Mouse (Mus musculus) gonadal fat pad, adult 2 months (tissue): ENCODE data around the gene Steap3. TPM values are rescaled to one million over a fixed set of nuclear protein-coding genes. Genes with fewer than 3 reads are reported as not detected.
"Not testable (repeated sequence)": the region's sequence is repeated elsewhere in the genome, so short reads cannot be mapped to it uniquely, and the experiment has no call there.

Experiments used
- DNase-seq: peaks from one replicate; pipeline ENCODE4 v3.0.0-alpha.2; 2012; ENCODE audit warnings: low read depth
- polyA plus RNA-seq: library from polyadenylated mRNA; depleted of rRNA; stranded (reverse); fragments of >200 nt; gene quantifications from 2 replicates; pipeline ENCODE4 v1.2.3, GENCODE M21; 2012; rRNA removed

Gene Steap3
- polyA plus RNA-seq = 41.1 and 82.3 TPM in 2 replicates

DNA sequence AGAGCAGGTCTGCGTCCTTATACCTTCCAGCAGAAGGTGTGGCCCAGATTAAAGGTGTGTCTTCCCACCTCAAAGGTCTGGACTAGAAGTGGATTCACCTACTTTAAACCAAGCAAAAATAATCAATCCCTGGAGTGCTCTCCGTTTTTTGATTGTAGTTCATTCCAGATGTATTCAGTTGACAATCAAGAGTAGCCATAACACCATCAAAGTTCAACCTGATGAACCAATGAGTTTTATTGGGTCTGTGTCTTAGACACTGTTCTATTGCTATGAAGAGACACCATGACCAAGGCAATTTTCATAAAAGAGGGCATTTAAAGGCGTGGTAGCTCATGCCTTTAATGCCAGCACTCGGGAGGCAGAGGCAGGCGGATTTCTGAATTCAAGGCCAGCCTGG is at the start of gene Steap3:
TSS of gene Steap3 (minus strand) at position 101 of the 400 bp plus-strand sequence.
- DNase-seq = no peak

DNA sequence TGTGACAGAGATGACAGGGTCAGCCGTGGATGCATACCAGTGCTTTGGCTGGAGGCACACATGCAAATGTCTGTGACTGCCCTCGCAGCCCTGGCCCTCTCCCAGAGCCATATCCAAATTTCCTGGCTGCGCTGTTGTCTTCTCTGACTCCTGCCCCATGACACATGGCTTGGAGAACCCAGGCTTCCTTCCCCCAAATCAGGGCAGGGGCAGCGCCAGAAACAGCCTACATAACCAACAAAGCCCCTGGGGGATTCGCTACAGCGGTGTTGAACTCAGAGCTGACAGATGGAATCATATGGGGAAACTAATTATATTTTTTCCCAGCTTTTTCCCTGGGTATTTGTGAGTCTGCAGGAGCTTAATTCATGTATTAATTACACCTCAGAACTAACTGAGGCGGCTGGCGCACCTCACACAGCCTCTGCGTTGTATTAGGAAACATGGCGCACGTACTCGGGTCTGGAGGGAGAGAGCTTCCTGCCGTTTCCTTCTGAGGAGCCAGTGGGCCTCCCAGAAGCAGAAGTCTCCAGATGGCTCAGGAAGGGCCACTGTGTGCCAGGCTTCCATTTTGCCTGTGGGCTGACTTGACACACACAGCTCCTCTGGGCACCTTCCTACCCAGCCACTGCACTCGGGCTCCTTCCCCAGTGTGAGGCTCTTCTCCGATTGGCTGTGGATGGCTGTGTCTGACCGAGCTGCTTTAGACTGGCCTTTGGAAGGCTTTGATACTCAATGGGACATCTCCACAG is 48.9 kb upstream of the Steap3 start:
- DNase-seq = no peak

DNA sequence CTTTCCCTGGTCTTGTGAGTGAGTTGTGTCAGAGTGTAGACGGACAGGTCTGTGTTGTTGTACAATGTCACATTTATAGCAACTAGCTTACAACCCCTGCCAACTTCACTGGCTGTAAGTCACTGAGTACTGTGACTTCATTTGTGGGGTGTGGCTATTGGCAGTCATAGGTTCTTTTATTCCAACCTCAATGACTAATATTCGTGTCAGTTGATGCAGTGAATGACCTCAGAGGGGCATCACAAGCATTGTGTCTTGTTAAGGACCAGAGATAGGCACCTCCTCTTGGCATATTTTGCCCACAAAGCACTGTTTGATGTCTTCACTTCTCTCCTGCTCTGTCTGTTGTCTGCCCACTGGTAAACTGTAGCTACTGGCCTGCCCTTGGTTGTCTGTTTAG is 33.3 kb upstream of the Steap3 start:
- no peak for DNase-seq

DNA sequence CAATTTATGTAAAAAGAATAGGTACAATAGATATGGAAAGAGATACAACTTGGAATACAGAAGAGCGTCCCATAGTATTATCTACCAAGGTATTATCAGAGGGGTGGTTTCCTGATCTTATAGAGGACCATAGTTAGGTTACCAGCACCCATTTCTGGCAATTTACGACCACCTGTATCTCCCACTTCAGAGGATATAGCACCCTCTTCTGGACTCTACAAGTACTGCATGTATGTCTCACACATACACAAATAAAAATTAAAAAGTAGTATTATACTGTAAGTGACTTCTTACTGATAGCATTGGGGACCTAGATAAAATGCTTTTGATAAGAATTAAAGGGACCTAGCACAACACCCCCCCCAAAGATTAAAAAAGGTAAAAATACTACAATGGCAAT is 24.4 kb upstream of the Steap3 start:
- no peak for DNase-seq

DNA sequence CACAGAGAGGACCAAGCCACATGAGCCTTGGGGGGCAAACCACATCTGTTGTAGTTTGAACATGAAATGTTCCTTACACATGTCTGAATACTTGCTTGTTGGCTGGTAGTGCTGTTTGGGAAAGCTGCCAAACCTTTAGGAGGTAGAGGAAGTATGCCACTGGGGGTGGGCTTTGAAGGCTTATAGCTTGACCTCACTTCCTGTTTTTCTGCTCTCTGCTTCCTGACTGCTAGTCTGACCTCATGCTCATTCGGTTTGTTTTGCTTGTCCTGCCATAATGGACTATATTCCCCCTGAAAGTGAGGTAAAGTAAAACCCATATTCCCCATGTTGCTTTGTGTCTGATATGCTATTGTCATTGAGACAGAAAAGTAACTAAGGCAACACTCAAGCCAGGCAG is 21.3 kb upstream of the Steap3 start:
- DNase-seq = no peak

DNA sequence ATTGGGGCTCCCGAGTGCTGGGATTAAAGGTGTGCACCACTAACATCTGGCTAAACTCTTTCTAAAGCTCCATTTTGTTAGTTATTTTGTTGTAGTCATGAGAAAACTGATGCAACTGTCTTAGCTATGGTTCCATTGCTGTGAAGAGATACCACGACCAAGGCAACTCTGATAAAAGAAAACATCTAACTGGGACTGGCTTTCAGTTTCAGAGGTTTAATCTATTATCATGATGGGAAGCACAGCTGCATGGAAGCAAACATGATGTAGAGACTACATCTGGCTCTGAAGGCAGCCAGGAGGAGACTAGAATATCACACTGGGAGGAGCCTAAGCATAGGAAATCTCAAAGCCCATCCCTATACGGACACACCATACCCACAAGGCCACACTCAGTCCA is 19.2 kb upstream of the Steap3 start:
- DNase-seq = no peak

DNA sequence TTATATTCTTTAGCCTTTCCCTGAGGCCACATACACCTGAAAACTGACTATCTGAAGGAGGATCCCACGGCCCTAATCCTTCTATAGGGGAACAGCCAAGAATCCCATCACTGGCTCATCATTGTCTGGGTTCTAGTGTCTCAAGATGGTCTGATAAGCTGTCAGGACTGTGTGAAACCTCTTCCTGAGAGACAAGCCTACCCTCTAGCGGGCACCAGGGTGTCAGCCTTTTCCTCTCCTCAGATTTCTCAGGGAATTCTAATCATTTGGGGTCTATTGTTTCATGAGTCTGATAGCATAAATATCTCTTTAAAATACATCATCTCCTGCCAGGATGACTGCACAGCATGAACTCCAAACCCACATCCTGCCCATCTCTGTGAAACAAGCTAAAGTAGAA is 17.3 kb upstream of the Steap3 start:
- DNase-seq = no peak

DNA sequence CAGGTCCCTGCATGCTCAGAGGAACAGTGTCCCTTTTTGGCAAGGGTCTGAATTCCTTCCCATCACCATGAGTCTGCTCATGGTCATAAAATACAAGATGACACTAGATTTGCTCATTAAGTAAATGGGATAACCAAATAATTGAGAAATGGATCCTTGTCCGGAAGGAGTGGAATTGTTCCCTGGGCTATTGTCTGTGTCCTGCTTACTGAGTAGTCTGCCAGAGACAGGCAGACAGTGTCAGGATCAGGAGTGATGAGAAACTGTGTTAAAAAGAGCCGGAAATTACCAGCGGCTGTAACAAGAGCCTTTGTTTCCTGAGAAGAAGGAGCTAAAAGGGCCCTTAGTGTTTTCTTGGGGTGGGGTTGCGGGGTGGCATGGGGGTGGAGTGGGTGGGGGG is 15.2 kb upstream of the Steap3 start:
- no peak for DNase-seq

DNA sequence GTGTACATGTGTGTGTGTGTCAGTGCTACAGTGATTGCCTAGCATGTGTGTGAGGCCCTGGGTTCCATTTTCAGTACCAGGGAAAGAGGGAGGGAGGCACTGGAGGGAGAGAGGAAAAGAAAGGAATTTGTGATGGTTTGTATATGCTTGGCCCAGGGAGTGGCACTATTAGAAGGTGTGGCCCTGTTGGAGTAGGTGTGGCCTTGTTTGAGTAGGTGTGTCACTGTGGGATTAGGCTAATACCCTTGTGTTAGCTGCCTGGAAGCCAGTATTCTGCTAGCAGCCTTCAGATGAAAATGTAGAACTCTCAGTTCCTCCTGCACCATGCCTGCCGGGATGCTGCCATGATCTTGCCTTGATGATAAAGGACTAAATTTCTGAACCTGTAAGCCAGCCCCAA is 3.6 kb upstream of the Steap3 start:
- DNase-seq = not testable (repeated sequence)

DNA sequence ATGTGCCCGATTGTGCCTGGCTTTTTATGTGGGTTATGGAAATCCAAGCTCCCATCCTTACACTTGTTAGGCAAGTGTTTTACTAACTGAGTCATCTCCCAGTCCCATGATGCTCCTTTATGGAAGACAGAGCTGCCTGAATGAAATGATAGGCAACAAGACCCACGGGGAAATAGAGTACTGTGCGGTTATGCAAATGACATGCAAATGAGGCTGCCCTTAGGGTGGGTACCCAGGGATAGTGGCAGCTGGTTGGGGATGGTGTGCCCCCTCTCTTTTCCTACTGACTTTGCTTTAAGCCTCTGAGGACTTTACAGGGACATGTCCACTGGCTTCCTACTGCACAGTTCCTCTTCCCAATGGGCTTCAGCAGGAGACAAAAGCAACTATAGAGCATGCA is 2.7 kb upstream of the Steap3 start:
- no peak for DNase-seq

DNA sequence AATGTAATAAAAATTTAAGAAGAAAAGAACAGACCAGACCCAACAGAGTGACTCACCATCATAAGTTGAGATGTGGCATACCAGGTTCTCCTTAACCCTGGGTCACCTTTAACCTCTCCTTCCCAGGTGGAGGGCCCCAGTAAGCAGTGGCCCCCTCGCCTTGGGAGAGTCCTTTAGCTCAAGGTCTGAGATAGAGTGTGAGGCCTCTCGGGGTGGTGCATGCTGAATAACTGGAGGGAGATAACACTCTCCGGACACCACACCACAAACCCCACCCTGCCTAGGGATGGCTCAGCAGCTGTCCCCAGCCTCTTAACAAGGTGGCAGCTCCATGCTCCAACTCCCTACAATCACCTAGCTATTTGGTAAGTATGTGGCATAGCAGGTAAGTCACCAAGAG is 1.6 kb downstream of the Steap3 start:
- DNase-seq = no peak

DNA sequence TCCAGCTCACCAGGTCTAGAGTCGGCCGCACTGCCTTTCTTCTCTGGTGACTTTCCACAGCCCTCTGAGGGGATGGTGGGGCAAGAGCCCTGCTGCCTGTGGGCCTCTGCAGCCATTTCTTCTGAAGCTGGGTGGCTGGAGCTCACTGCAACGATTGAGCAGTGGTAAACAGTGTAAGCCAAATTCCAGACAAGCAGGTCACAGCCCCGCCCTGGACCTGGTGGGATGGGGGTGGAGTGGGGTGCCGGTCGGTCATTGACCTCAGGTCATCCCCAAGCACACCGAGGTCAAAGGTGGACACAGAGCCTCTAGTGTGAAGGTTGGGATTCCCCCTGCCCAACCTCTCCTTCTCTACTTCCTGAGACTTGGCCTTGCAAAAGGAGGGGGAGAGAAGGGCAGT is 2.4 kb downstream of the Steap3 start:
- DNase-seq = no peak

DNA sequence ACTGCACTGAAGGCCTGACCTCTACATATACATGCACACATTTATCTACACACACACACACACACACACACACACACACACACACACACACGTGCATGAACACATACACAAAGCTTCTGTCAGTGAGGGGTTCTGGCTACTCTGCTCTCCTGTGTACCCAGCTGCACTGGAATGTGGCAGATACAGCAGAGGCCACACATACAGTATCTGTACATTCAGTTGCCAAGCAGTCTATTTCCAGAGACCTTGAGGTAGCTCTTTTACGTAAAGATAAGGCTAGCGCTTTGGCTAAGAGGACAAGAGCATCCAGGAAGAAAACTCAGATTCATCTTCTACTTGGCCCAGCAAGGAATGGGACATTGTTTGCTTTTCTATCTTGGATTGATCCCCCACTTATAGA is 4.9 kb downstream of the Steap3 start:
- DNase-seq = no peak

DNA sequence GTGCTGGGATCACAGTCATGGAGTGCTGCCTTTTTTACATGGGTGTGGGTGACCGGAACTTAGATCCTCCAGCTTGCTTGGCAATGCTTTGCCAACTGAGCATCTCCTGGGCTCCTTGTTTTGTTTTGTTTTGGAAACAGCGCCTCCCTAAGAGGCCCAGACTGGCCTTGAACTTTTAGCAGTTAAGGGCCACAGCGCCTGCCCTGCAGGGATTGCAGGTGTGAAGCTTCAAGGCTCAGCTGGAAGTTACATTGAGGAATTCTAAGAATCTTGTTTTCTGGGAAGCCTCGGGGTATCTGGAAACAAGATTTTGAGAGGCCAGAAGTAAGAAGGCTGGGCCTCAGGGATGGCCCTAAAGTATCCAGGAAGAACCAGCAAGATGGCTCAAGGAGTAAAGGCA is 6.0 kb downstream of the Steap3 start:
- no peak for DNase-seq

DNA sequence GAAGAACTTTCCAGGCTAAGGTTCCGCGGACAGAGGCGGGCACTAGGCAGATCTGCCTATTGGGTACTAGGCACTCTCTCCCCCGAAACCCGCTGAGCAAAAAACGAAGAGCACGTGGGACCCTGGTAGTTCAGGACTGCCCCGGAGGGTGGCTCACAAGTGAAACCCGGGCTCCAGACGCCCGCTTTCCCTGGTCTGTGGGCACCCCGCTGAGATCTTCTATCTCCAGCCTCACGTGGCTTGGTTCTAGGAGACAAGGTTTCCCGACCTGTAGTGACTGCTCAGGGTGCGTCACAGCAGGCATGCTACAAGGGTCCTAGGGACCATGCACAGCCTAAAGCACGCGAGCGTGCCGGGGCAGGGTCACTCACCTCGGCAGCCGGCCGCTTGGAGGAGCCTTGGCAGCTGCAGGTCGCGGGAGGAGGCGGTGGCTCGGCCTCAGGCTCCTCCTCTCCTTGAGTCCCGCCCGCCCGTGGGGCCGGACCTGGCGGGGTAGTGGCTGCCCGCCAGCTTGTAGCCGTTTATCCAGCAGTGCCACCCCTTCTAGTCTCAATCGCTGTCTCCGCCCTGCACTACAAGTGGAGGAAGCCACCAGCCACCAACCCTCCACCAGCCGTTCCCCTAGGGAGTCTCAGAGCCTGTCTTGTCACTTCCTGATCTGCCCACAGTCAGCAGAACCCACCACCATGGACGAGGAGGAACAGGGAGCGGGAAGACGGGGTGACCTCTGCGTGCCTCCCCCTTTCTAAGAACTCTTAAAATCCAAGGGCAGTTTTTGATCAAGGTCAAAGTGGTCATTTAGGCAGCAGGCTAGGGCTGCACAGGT is 7.4 kb downstream of the Steap3 start:
- DNase-seq = no peak

DNA sequence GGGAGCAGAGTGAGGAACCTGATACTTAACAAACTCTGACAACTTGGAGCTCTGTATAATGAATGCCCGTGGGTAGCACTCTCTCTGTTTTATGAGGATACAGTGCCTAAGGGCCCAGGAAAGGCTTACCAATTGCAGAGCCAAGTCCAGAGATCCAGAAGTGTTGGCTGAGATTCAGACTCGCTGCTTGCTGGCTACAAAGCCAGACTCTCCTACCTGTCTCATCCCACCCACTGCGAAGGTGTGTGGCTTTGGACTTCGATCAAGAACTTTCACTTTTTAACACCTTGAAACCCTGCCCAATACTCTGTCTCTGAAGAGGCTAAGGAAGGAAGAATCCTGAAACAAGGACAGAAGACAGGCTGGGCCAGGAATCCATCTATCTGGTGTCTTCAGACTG is 9.3 kb downstream of the Steap3 start:
- no peak for DNase-seq

DNA sequence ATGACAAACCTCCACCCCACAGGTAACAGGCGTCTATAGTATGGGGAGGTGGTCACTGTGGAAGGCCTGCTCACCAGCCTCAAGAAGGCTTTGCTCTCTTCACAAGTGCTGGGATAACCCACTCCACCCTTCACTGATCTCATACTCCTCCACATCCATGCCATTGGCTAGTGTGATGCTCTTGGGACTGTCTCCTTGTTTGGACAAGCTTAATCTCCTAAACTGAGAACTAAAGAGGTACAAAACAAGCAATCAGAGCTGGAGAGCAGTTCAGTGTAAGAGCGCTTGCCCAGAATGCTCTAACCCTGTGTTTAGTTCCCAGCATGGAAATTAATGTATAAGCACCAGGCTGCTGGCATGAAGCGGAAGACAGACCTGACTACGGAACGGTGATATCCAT is 11.3 kb downstream of the Steap3 start:
- no peak for DNase-seq

DNA sequence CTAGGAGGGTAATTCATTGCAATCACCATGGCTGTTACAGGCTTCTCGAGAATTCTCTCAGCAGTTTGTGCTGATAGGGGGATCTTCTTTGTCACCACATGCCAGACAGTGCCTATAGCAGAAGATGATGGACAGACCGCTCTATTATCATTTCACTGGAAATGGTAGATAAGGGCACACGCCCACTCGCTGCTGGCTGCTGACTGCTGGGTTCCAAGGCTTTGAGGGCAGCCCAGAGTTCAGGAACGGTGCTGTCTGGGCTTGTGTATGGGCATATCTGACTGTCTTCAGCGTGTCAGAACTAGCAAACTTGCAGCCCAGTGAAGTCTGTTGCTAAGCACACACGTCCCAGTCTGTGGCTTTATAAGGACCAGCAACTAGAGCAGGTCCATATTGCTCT is 13.3 kb downstream of the Steap3 start:
- DNase-seq = no peak

DNA sequence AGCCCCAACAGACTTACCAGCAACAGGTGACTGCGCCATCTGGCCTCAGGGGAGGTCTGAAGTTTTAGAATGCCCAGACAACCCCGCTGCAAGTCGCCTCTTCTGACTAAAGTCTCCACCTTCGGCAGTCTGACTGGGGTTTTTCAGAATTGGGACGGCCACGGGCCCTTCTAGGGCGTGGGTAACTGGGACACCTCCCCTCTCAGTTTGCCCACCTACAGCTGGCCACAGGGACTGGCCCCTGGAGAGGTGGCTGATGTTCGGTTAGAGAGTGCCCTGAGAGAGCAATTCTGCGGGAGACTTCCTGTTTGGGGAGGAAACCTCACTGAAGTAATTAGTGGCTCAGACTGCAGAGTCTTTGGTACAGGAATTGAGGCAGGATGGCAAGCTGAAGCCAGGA is 13.8 kb downstream of the Steap3 start:
- no peak for DNase-seq

DNA sequence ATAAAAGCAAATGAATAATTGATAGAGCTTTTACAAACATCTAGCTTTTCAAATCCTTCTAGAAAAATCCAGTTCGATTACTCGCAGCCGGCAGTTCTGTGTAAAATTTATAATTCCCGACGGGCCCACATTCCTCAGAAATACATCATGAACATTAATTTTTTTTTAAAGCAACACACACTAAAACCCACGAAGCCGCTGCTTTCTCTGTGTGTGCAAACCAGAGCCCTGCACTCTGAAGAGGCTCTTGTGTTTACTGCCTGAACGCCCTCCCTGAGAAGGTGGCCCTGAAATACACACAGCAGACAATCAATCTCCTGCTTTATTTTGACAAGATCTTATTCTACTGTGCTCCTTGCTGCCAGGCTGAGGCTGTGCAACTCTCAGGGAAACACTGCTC is 14.3 kb downstream of the Steap3 start:
- DNase-seq = no peak

DNA sequence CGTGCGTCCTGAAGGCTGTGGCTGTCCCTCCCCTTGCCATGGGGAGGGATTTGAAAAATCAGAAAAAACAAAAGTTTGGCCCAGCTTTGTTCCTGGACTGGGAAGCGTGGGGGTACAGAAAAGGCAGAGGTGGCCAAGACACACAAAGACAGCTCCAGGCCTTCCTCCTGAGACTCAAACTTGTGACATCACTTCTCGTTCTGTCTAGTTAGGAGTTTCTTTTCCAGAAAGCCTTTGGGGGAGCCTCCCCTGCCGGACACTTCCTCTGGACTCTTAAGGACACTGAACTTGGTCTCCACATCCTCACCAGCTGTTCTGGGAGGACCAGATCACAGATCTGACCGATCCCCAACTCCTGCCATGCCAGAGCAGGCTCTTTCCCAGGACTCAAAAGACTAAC is 18.8 kb downstream of the Steap3 start:
- no peak for DNase-seq

DNA sequence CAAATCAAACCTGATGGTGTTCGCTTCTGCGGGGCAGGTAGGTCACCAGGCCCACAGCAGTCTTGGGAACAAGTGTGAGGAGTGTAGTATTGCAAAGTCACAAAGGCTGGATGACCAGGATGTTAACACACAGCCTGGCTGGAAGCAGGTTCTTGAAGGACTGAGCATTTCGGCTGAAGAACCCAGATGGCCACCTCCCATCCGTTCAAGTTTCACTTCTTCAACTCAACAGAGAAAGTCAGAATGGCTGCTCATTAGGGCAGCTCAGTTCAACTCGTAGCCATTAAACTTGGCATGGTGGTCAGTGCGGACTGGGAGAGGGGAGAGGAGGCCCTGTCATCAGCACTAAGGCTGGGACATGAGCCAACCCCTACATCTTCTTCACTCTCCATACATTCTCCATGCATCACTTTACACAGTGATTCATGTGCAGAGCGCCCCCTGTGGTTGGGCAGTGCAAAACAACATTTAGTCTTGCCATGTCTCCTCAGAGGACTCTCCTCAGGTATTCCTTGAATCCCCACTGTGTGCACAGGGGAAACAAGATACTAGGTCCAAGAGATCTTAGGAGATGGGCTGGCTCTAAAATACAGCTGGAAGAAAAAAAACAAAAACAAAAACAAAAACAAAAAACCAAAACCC is 19.9 kb downstream of the Steap3 start:
- no peak for DNase-seq

DNA sequence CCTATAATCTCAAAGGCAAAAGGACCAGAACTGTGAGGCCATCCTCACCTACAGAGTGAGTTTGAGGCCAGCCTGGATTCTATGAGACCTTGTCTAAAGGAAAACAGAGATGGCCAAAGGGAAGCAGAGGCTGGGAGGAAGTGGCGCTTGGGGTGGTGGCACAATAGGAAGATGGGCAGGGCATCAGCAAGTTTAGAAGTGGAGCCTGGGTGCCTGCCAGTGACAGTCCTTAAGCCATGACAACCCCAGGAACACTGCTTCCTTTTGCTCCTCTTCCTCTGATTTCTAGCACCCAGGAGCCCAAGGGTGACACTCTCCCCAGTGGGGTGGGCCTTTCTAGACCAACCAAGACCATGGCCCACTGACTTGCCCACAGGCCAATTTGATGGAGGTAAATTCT is 21.3 kb downstream of the Steap3 start:
- no peak for DNase-seq
